Mouse (Mus musculus) midbrain, postnatal 0 days (tissue): ENCODE data around the gene Zfp513. TPM values are rescaled to one million over a fixed set of nuclear protein-coding genes. Genes with fewer than 3 reads are reported as not detected.

Source experiments
- ATAC-seq: fragments of 200-750 bp; cut with Nextera tagmentation; 2 replicates; pipeline ENCODE4 v1.8.0; 2017; ENCODE audit warnings: moderate number of reproducible peaks, mild to moderate bottlenecking, moderate TSS enrichment, moderate library complexity; ENCODE audit not compliant: low FRiP score
- DNase-seq: peaks from one replicate; pipeline ENCODE4 v3.0.0-alpha.2; 2015; ENCODE audit warnings: low spot score
- H3K27ac ChIP-seq: fragments of 300-500 bp; sonication (generic); 2 replicates; pipeline ENCODE4 v1.5.1; 2014; ENCODE audit warnings: low read depth, mild to moderate bottlenecking, low read length, mixed read lengths
- H3K27me3 ChIP-seq: fragments of 300-500 bp; sonication (generic); 2 replicates; pipeline ENCODE4 v1.6.1; 2014; ENCODE audit warnings: low read length, control low read depth, mixed read lengths; ENCODE audit not compliant: insufficient read depth
- H3K36me3 ChIP-seq: fragments of 300-500 bp; sonication (generic); 2 replicates; pipeline ENCODE4 v1.6.1; 2014; ENCODE audit warnings: low read length, control low read depth, mixed read lengths; ENCODE audit not compliant: insufficient read depth
- H3K4me1 ChIP-seq: fragments of 300-500 bp; sonication (generic); 2 replicates; pipeline ENCODE4 v1.6.1; 2014; ENCODE audit warnings: mild to moderate bottlenecking, control low read depth, antibody characterized with exemption, low read length, mixed read lengths; ENCODE audit not compliant: insufficient read depth
- H3K4me2 ChIP-seq: fragments of 300-500 bp; sonication (generic); 2 replicates; pipeline ENCODE4 v1.6.1; 2014; ENCODE audit warnings: low read depth, mild to moderate bottlenecking, low read length, mixed read lengths; ENCODE audit not compliant: poor library complexity, severe bottlenecking
- H3K4me3 ChIP-seq: fragments of 300-500 bp; sonication (generic); 2 replicates; pipeline ENCODE4 v1.5.1; 2014; ENCODE audit warnings: low read depth, mild to moderate bottlenecking, low read length, moderate library complexity
- H3K9ac ChIP-seq: fragments of 300-500 bp; sonication (generic); replicated peaks from 2 replicates; pipeline ENCODE4 v1.6.1; 2014; ENCODE audit warnings: mild to moderate bottlenecking, low read length, moderate library complexity, mixed read lengths; ENCODE audit not compliant: poor library complexity, severe bottlenecking
- H3K9me3 ChIP-seq: fragments of 300-500 bp; sonication (generic); 2 replicates; pipeline ENCODE4 v1.6.1; 2016; ENCODE audit warnings: low read length, control low read depth
- CTCF ChIP-seq: IDR thresholded peaks from 2 replicates; pipeline ENCODE4 v1.5.1; 2016; ENCODE audit warnings: antibody characterized with exemption, mild to moderate bottlenecking
- WGBS: fragments of 180-500 bp; shearing (Covaris S2); extraction: QIAGEN DNeasy Blood & Tissue Kit; methylation state at CpG from one replicate; pipeline ENCODE4 v1.1.7; 2014; 5-methylcytosine and 5-hydroxymethylcytosine counted together
- polyA plus RNA-seq: library from polyadenylated mRNA; unstranded; fragments of >200 nt; fragmentation: Nextera tagmentation; extraction: Ambion mirVana; gene quantifications from 2 replicates; pipeline ENCODE4 v1.2.1, GENCODE M21; 2015
- total RNA-seq: library from RNA; depleted of rRNA; stranded (reverse); fragments of >200 nt; gene quantifications from 2 replicates; pipeline ENCODE4 v1.2.3, GENCODE M21; 2014

Zfp513 gene
- total and polyA plus RNA-seq, 2 experiments from 2014 or later: 6.4 to 11.1 TPM

GRCm38 (mm10) chr5:31168630-31169029, 33.5 kb downstream of the Zfp513 start:
- no peak for TF ChIP-seq CTCF
- no peak overlapping the region for H3K4me3 ChIP-seq

GRCm38 (mm10) chr5:31164878-31165277, 37.2 kb downstream of the Zfp513 start:
- WGBS: 88% methylated on average over 1 of the region's 1 CpGs
- DNase-seq: no peak
- Histone ChIP-seq H3K9me3 (no peaks in the 10 kb centered on the region), H3K27ac (no peak overlapping the region), H3K4me1 (no peaks in the 10 kb centered on the region), H3K4me3 (no peak overlapping the region), H3K36me3 (peaks cover 63% of the 10 kb centered on the region), H3K27me3 (no peaks in the 10 kb centered on the region), H3K4me2 (no peak overlapping the region), H3K9ac (no peak overlapping the region)
- TF ChIP-seq CTCF: no peak
- ATAC-seq: no peak

More at GRCm38 (mm10) chr5:31168630-31169029, 33.5 kb downstream of the Zfp513 start:
- no peak for ATAC-seq
- Histone ChIP-seq H3K36me3 (peaks cover 66% of the 10 kb centered on the region), H3K9me3 (no peaks in the 10 kb centered on the region), H3K27me3 (no peaks in the 10 kb centered on the region), H3K27ac (no peak overlapping the region), H3K4me2 (no peak overlapping the region), H3K9ac (no peak overlapping the region), H3K4me1 (no peaks in the 10 kb centered on the region)
- DNase-seq: no peak
- 88% methylated on average over 4 of the region's 4 CpGs for WGBS

GRCm38 (mm10) chr5:31162462-31162861, 39.6 kb downstream of the Zfp513 start:
- no peak for TF ChIP-seq CTCF
- Histone ChIP-seq H3K4me1 (no peaks in the 10 kb centered on the region), H3K9ac (no peak overlapping the region), H3K9me3 (no peaks in the 10 kb centered on the region), H3K36me3 (peaks cover 63% of the 10 kb centered on the region), H3K27me3 (no peaks in the 10 kb centered on the region), H3K4me3 (no peak overlapping the region), H3K27ac (no peak overlapping the region), H3K4me2 (no peak overlapping the region)
- no peak for ATAC-seq
- DNase-seq: no peak

GRCm38 (mm10) chr5:31154152-31154553, 48.0 kb downstream of the Zfp513 start, which contains the start of gene Mpv17:
TSS of gene Mpv17 (minus strand) at chr5:31154251.
- H3K9me3 ChIP-seq: no peaks in the 10 kb centered on the region
- ATAC-seq (peak; percentile 94), DNase-seq (peak; percentile 90)
- peak within 1 kb of the TSS; percentile 70 for H3K4me2 ChIP-seq
- TF ChIP-seq CTCF: no peak
- H3K9ac ChIP-seq: peak within 1 kb of the TSS; percentile 69
- H3K4me3 ChIP-seq: peak within 1 kb of the TSS; percentile 61
- WGBS: under 1% methylated on average over 19 of the region's 19 CpGs
- peaks cover 5% of the 10 kb centered on the region; the same call in 1 of the 2 replicates for H3K4me1 ChIP-seq
- no peaks in the 10 kb centered on the region for H3K27me3 ChIP-seq
- peaks cover 27% of the 10 kb centered on the region for H3K36me3 ChIP-seq
- peak within 1 kb of the TSS; percentile 72 for H3K27ac ChIP-seq

GRCm38 (mm10) chr5:31153516-31154151, 48.5 kb downstream of the Zfp513 start:
- ATAC-seq (peak; percentile 21; the same call in 1 of the 2 replicates), DNase-seq (no peak)
- TF ChIP-seq CTCF: no peak
- Histone ChIP-seq H3K4me2 (peak overlapping the region; percentile 70), H3K4me1 (peaks cover 5% of the 10 kb centered on the region; the same call in 1 of the 2 replicates), H3K27ac (0 out of 2 replicates have a peak overlapping the region, but pooled peaks have one; percentile 72), H3K36me3 (peaks cover 22% of the 10 kb centered on the region), H3K27me3 (no peaks in the 10 kb centered on the region), H3K9me3 (no peaks in the 10 kb centered on the region), H3K4me3 (peak overlapping the region; percentile 61), H3K9ac (peak overlapping the region; percentile 69)
- WGBS: 35% methylated on average over 6 of the region's 6 CpGs

- no peak overlapping the region for H3K4me2 ChIP-seq
- H3K4me1 ChIP-seq: peaks cover 5% of the 10 kb centered on the region; the same call in 1 of the 2 replicates
- ATAC-seq (no peak), DNase-seq (no peak)
- no peak overlapping the region for H3K27ac ChIP-seq
- H3K36me3 ChIP-seq: peaks cover 5% of the 10 kb centered on the region; the same call in 1 of the 2 replicates
- H3K9ac ChIP-seq: no peak overlapping the region
- TF ChIP-seq CTCF: no peak
- no peak overlapping the region for H3K4me3 ChIP-seq
- WGBS: 89% methylated on average over 3 of the region's 3 CpGs
- H3K9me3 ChIP-seq: no peaks in the 10 kb centered on the region
- H3K27me3 ChIP-seq: no peaks in the 10 kb centered on the region
Measured at GRCm38 (mm10) chr5:31151746-31152145, 50.4 kb downstream of the Zfp513 start.
